Mouse (Mus musculus) kidney, adult 9 months (tissue): ENCODE measurements around the gene Ist1.

Experiments
- DNase-seq: peaks from one replicate; pipeline ENCODE4 v3.0.0; 2022

Gene Ist1

GRCm38 (mm10) chr8:109693146-109693900 lies at the start of gene Ist1:
Gene Ist1 (minus strand): TSS chr8:109693260.
- DNase-seq = peak; percentile 99

- DNase-seq = no peak
These were observed 45.0 kb upstream of the Ist1 start for GRCm38 (mm10) chr8:109738049-109738380.

- DNase-seq = peak; percentile 90
These were observed 44.4 kb upstream of the Ist1 start, which contains the start of gene Atxn1l for GRCm38 (mm10) chr8:109737237-109738048. Gene Atxn1l (minus strand): TSS chr8:109737739.

GRCm38 (mm10) chr8:109736819-109737218 lies 43.8 kb upstream of the Ist1 start:
- DNase-seq = no peak

- DNase-seq = peak; percentile 39
These were observed 41.0 kb upstream of the Ist1 start for GRCm38 (mm10) chr8:109734018-109734417.

GRCm38 (mm10) chr8:109731012-109731411 lies 38.0 kb upstream of the Ist1 start:
- no peak for DNase-seq

GRCm38 (mm10) chr8:109725106-109725505 lies 32.0 kb upstream of the Ist1 start:
- DNase-seq = peak; percentile 81

- no peak for DNase-seq
These were observed 21.9 kb upstream of the Ist1 start for GRCm38 (mm10) chr8:109714961-109715360.

GRCm38 (mm10) chr8:109712521-109712920 lies 19.5 kb upstream of the Ist1 start:
- no peak for DNase-seq

GRCm38 (mm10) chr8:109707921-109708320 lies 14.9 kb upstream of the Ist1 start:
- no peak for DNase-seq

- DNase-seq = peak; percentile 90
These were observed 13.8 kb upstream of the Ist1 start for GRCm38 (mm10) chr8:109706874-109707237.

GRCm38 (mm10) chr8:109706076-109706873 lies 13.2 kb upstream of the Ist1 start:
- no peak for DNase-seq

GRCm38 (mm10) chr8:109705320-109706075 lies 12.4 kb upstream of the Ist1 start, which contains the start of gene Zfp821:
Gene Zfp821 (plus strand): TSS chr8:109705546.
- peak; percentile 93 for DNase-seq

- no peak for DNase-seq
These were observed 11.7 kb upstream of the Ist1 start for GRCm38 (mm10) chr8:109704565-109705319.

GRCm38 (mm10) chr8:109698477-109698876 lies 5.4 kb upstream of the Ist1 start:
- DNase-seq = no peak

GRCm38 (mm10) chr8:109697754-109698153 lies 4.7 kb upstream of the Ist1 start:
- DNase-seq = no peak

GRCm38 (mm10) chr8:109694154-109694553 lies 1.1 kb upstream of the Ist1 start:
- no peak for DNase-seq

GRCm38 (mm10) chr8:109692443-109693145 lies 466 bp downstream of the Ist1 start:
- no peak for DNase-seq

GRCm38 (mm10) chr8:109691769-109692168 lies 1.3 kb downstream of the Ist1 start:
- peak; percentile 35 for DNase-seq

GRCm38 (mm10) chr8:109687248-109687647 lies 5.8 kb downstream of the Ist1 start:
- DNase-seq = no peak

GRCm38 (mm10) chr8:109682120-109682519 lies 10.9 kb downstream of the Ist1 start:
- no peak for DNase-seq
